Mouse (Mus musculus) yolk sac, embryonic 10.5 days (tissue): ENCODE measurements around the gene Arhgap6.

ENCODE experiments used
- DNase-seq: peaks from one replicate; pipeline ENCODE4 v3.0.0-alpha.2; 2017; ENCODE audit warnings: low spot score

The Arhgap6 gene

GRCm38 (mm10) chrX:168794974-168795858, at the start of gene Arhgap6:
Gene Arhgap6, plus strand, starts transcription at chrX:168795099.
- peak; percentile 36 for DNase-seq

- DNase-seq, result no peak
Measured at GRCm38 (mm10) chrX:168747011-168747410, 47.9 kb upstream of the Arhgap6 start.

GRCm38 (mm10) chrX:168795859-168796848, 1.3 kb downstream of the Arhgap6 start:
- DNase-seq, result peak; percentile 6

- no peak for DNase-seq
Measured at GRCm38 (mm10) chrX:168804677-168805076, 9.8 kb downstream of the Arhgap6 start.

GRCm38 (mm10) chrX:168810513-168811265, 15.8 kb downstream of the Arhgap6 start:
- DNase-seq, result no peak

- no peak for DNase-seq
Measured at GRCm38 (mm10) chrX:168818858-168819257, 24.0 kb downstream of the Arhgap6 start.

GRCm38 (mm10) chrX:168824166-168824565, 29.3 kb downstream of the Arhgap6 start:
- no peak for DNase-seq

- no peak for DNase-seq
Measured at GRCm38 (mm10) chrX:168832343-168832742, 37.4 kb downstream of the Arhgap6 start.

GRCm38 (mm10) chrX:168848062-168848461, 53.2 kb downstream of the Arhgap6 start:
- DNase-seq, result no peak

- no peak for DNase-seq
Measured at GRCm38 (mm10) chrX:168874688-168875087, 79.8 kb downstream of the Arhgap6 start.

GRCm38 (mm10) chrX:168903557-168903956, 108.7 kb downstream of the Arhgap6 start:
- no peak for DNase-seq

GRCm38 (mm10) chrX:168904086-168904485, 109.2 kb downstream of the Arhgap6 start:
- DNase-seq, result no peak

GRCm38 (mm10) chrX:168907586-168907985, 112.7 kb downstream of the Arhgap6 start:
- DNase-seq, result no peak

- no peak for DNase-seq
Measured at GRCm38 (mm10) chrX:168913519-168913918, 118.6 kb downstream of the Arhgap6 start.

- no peak for DNase-seq
Measured at GRCm38 (mm10) chrX:168920942-168921341, 126.0 kb downstream of the Arhgap6 start.

- DNase-seq, result no peak
Measured at GRCm38 (mm10) chrX:168932420-168932819, 137.5 kb downstream of the Arhgap6 start.

GRCm38 (mm10) chrX:168935447-168935846, 140.5 kb downstream of the Arhgap6 start:
- DNase-seq, result no peak

GRCm38 (mm10) chrX:168937941-168938340, 143.0 kb downstream of the Arhgap6 start:
- no peak for DNase-seq

- DNase-seq, result no peak
Measured at GRCm38 (mm10) chrX:168941684-168942083, 146.8 kb downstream of the Arhgap6 start.

- no peak for DNase-seq
Measured at GRCm38 (mm10) chrX:168943217-168943616, 148.3 kb downstream of the Arhgap6 start.

GRCm38 (mm10) chrX:168975444-168975843, 180.5 kb downstream of the Arhgap6 start:
- DNase-seq, result no peak

GRCm38 (mm10) chrX:168977776-168978175, 182.9 kb downstream of the Arhgap6 start:
- DNase-seq, result no peak
